Mouse (Mus musculus) cortical plate, adult 2 months (tissue): ENCODE measurements around the gene Fam214a.

Experiments used
- CTCF ChIP-seq: fragments of 200-500 bp; IDR thresholded peaks from 2 replicates; pipeline ENCODE4 v1.5.1; 2011; ENCODE audit warnings: mild to moderate bottlenecking, control low read depth, low read length; ENCODE audit not compliant: insufficient read depth; ENCODE audit errors: extremely low read depth
- POLR2A ChIP-seq: fragments of 200-500 bp; IDR thresholded peaks from 2 replicates; pipeline ENCODE4 v1.6.1; 2011; ENCODE audit warnings: mild to moderate bottlenecking, low read length, control low read depth; ENCODE audit not compliant: insufficient read depth; ENCODE audit errors: extremely low read depth

- peak; percentile 25; the same call in 1 of the 2 replicates for TF ChIP-seq CTCF
- TF ChIP-seq POLR2A: no peak
These were observed 73.0 kb downstream of the Fam214a start for GRCm38 (mm10) chr9:75025689-75026088.
